Mouse (Mus musculus): ENCODE measurements around the gene Olfr645. TPM values are rescaled to one million over a fixed set of nuclear protein-coding genes. Genes with fewer than 3 reads are reported as not detected.

Gene Olfr645
- not detected for total RNA-seq (2023)

GRCm38 (mm10) chr7:104085365-104085764 lies at the start of gene Olfr645:
Gene Olfr645 (minus strand): TSS chr7:104085465.

GRCm38 (mm10) chr7:104129726-104130125 lies 44.5 kb upstream of the Olfr645 start, which contains the start of gene Ubqln5:
Gene Ubqln5 (minus strand): TSS chr7:104129826.

GRCm38 (mm10) chr7:104104757-104104972 lies 19.4 kb upstream of the Olfr645 start, which contains the start of gene Olfr646:
Gene Olfr646 (plus strand): TSS chr7:104104873.

DNA sequence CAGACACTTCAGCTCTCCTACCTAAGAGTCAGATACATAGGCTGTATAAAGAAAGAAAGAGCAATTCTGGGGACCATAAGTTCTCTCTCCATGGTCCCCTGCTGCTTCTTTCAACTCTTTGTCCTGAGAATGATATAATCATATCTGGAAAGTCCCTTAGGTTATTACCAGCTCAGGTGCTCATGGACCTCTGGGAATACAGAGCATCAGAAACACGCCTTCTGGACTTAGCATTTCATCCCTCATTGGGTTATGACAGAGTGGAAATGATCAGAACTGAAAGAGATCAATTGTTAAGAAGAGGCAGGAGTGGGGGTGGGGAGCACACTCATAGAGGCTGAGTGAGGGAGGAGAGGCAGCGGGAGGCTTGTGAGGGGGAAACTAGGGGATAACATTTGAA lies 13.5 kb downstream of the Olfr645 start, which contains the start of gene Olfr644:
TSS of gene Olfr644 (minus strand) at position 101 of the 400 bp plus-strand sequence.

DNA sequence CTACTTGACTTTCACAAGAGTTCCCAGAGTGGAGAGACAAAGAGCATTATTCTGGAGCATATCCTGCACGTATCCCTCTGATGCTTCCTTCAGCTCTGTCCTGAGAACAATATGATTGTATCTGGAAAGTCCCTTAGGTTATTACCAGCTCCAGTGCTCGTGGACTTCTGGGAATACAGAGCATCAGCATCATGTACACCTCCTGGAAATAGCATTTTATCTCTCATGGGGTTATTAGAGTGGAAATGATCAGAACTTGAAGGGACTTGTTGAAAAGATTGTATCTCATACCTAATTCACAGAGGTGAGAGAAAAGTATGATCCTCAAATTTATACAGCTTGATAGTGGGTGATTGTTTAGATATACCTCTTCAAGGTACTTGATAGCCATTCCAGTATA lies 23.9 kb downstream of the Olfr645 start, which contains the start of gene 4930516K23Rik:
TSS of gene 4930516K23Rik (minus strand) at position 101 of the 400 bp plus-strand sequence.

DNA sequence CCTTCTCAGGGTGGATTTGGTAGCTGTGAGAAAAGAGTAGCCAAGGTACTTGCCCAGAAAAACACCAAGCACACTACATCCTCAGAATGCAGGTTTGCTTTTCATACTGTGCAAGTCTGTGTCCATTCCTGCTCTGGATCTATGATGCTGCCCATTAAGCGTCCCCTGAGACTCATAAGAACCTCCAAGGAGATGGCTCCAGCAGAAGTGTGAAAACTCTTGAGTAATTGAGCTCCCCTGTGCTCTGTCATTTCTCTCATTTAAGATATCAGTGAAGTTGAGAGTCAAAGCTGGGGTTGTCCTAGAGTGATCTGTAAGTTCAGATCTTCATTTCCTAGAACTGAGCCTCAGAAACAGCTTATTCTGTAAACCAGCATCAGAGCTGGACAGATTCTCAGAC lies 32.7 kb downstream of the Olfr645 start, which contains the start of gene Olfr642:
TSS of gene Olfr642 (minus strand) at position 101 of the 400 bp plus-strand sequence.

DNA sequence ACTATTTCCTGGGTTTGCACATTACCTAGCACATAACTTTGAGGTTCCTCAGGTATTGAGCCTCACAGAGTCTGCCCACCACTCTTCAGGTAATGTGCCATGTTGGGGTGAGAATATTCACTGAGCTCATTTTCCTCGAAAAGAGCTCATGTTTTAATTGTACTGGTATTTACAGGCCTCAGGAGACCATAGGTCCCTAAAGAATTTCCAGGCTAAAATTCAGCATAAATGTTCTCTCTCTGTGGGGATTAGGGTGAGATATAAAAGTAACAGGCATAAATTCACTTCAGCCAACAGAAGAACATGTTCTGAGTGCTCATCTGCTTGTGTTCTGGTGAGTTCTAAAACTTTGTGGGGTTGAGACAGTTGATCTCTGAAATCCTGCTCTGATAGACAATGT lies 50.1 kb downstream of the Olfr645 start, which contains the start of gene Olfr641:
TSS of gene Olfr641 (plus strand) at position 301 of the 400 bp plus-strand sequence.

Other genes with a start within 250 kb of the Olfr645 start
- not detected for gene Hbb-bh2, start 244.9 kb downstream of the Olfr645 start, total RNA-seq (2023)
- gene Hbb-bh1, start 242.3 kb downstream of the Olfr645 start, total RNA-seq (2023) = not detected
- not detected for gene Hbb-y, start 232.2 kb downstream of the Olfr645 start, total RNA-seq (2023)
- not detected for gene Olfr66, start 199.2 kb downstream of the Olfr645 start, total RNA-seq (2023)
- not detected for gene Olfr64, start 191.0 kb downstream of the Olfr645 start, total RNA-seq (2023)
- gene Olfr65, start 182.0 kb downstream of the Olfr645 start, total RNA-seq (2023) = not detected
- gene Olfr631, start 156.6 kb downstream of the Olfr645 start, total RNA-seq (2023) = not detected
- not detected for gene Olfr632, start 151.1 kb downstream of the Olfr645 start, total RNA-seq (2023)
- not detected for gene Olfr633, start 141.0 kb downstream of the Olfr645 start, total RNA-seq (2023)
- not detected for gene Olfr635, start 114.3 kb downstream of the Olfr645 start, total RNA-seq (2023)
- not detected for gene Olfr638, start 86.7 kb downstream of the Olfr645 start, total RNA-seq (2023)
- not detected for gene Olfr639, start 68.2 kb downstream of the Olfr645 start, total RNA-seq (2023)
- not detected for gene Olfr640, start 59.9 kb downstream of the Olfr645 start, total RNA-seq (2023)
- gene Olfr641, start 50.0 kb downstream of the Olfr645 start, total RNA-seq (2023) = not detected
- not detected for gene Olfr642, start 32.8 kb downstream of the Olfr645 start, total RNA-seq (2023)
- not detected for gene 4930516K23Rik, start 24.0 kb downstream of the Olfr645 start, total RNA-seq (2023)
- gene Olfr644, start 13.6 kb downstream of the Olfr645 start, total RNA-seq (2023) = not detected
- not detected for gene Olfr646, start 19.4 kb upstream of the Olfr645 start, total RNA-seq (2023)
- not detected for gene Ubqln5, start 44.4 kb upstream of the Olfr645 start, total RNA-seq (2023)
- not detected for gene Olfr643, start 51.9 kb upstream of the Olfr645 start, total RNA-seq (2023)
- not detected for gene Ubqln3, start 57.8 kb upstream of the Olfr645 start, total RNA-seq (2023)
- gene Ubqlnl, start 65.1 kb upstream of the Olfr645 start, total RNA-seq (2023) = not detected
- not detected for gene Olfm5, start 79.4 kb upstream of the Olfr645 start, total RNA-seq (2023)
- not detected for gene Olfr648, start 97.9 kb upstream of the Olfr645 start, total RNA-seq (2023)
- gene Olfr649, start 110.5 kb upstream of the Olfr645 start, total RNA-seq (2023) = not detected
- 0.50 TPM for gene Trim6, start 133.3 kb upstream of the Olfr645 start, total RNA-seq (2023)
- 26.2 TPM for gene Trim34a, start 159.0 kb upstream of the Olfr645 start, total RNA-seq (2023)
- 12.7 TPM for gene Trim5, start 202.6 kb upstream of the Olfr645 start, total RNA-seq (2023)
- 151 TPM for gene Trim12a, start 230.0 kb upstream of the Olfr645 start, total RNA-seq (2023)
- 1.6 TPM for gene Trim34b, start 244.0 kb upstream of the Olfr645 start, total RNA-seq (2023)

Measured in CD4-positive naive resting alpha-beta T cell, adult 76 days (primary cell).